Mouse (Mus musculus) E14TG2a.4 (cell line): ENCODE results near the gene M1ap.

Experiments
- H3K27me3 ChIP-seq: 2 replicates; pipeline ENCODE4 v1.6.1; 2014; ENCODE audit warnings: low read length, control low read depth; ENCODE audit not compliant: insufficient read depth
- H3K36me3 ChIP-seq: 2 replicates; pipeline ENCODE4 v1.6.1; 2014; ENCODE audit warnings: low read length, control low read depth; ENCODE audit not compliant: insufficient read depth
- H3K4me1 ChIP-seq: replicated peaks from 2 replicates; pipeline ENCODE4 v1.6.1; 2014; ENCODE audit warnings: low read depth, low read length, control low read depth
- H3K4me3 ChIP-seq: replicated peaks from 2 replicates; pipeline ENCODE4 v1.5.1; 2014; ENCODE audit warnings: mild to moderate bottlenecking, low read length
- H3K9me3 ChIP-seq: 2 replicates; pipeline ENCODE4 v1.6.1; 2014; ENCODE audit warnings: low read length, control low read depth
- CTCF ChIP-seq: conservative IDR thresholded peaks from 2 replicates; pipeline ENCODE4 v1.5.1; 2014; ENCODE audit warnings: low read length
- NANOG ChIP-seq: IDR thresholded peaks from 2 replicates; pipeline ENCODE4 v1.6.1; 2014; ENCODE audit warnings: borderline replicate concordance, low read length, mixed read lengths
- POU5F1 ChIP-seq: IDR thresholded peaks from 2 replicates; pipeline ENCODE4 v1.6.1; 2014; ENCODE audit warnings: low read length, borderline replicate concordance

The M1ap gene

DNA sequence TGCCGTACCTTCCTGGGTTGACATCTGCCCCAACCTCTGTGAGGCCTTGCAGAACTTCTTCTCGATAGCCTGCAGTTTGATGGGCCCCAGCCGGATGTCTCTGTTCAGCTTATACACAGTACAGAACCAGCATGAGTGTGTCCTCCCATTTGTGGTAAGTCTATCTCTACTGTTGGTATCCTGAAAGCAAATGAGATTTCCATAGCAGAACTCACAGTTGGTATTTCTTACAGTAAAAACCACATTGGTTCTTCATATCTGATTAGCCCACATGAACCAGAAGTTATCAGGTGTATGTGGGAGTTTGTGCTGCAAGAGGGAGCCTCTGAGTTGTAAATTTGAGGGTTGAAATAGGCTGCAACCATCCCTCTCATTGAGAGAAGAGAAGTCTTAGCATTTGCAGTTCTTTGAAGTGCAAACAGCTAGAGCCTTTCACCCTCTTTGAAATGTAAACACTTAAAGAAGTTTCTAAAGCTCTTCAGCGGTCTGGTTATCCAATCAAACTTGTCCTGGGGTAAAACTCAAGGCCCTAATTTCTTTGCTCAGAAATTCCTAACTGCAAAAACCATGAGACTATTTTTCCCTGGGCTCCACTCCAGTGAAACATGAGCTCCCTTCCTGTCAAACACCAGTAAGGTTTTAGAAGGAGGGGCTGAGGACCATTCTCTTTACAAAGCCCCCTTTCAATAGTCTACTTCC, 10.0 kb downstream of the M1ap start:
- Histone ChIP-seq H3K27me3 (peaks cover 21% of the 10 kb centered on the region), H3K9me3 (no peaks in the 10 kb centered on the region), H3K36me3 (no peaks in the 10 kb centered on the region), H3K4me3 (no peak overlapping the region), H3K4me1 (peaks cover 13% of the 10 kb centered on the region)
- TF ChIP-seq POU5F1 (no peak), NANOG (peak; percentile 5; the same call in 1 of the 2 replicates)

DNA sequence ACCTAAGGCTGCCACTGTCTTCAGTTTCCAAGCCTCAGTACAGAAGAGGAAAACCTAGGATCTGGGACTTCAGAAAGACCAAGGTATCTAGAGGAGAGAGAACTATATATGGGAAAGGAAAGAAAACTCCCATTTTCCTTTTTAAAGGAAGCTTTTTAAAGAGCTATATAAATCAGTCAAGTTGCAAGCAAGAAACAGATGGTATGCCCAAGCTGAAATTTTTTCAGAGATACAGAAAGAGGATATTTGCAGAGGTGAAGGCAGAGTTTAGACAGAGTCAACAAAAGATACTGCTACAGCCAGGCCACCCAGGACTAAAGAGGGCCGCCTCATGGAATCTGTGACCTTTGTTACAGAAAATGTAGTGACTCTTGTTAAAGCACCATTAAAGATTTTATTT, 15.0 kb downstream of the M1ap start:
- Histone ChIP-seq H3K36me3 (no peaks in the 10 kb centered on the region), H3K4me1 (peaks cover 8% of the 10 kb centered on the region), H3K4me3 (no peak overlapping the region), H3K9me3 (no peaks in the 10 kb centered on the region), H3K27me3 (peaks cover 15% of the 10 kb centered on the region)
- TF ChIP-seq POU5F1 (no peak), NANOG (no peak), CTCF (no peak)

DNA sequence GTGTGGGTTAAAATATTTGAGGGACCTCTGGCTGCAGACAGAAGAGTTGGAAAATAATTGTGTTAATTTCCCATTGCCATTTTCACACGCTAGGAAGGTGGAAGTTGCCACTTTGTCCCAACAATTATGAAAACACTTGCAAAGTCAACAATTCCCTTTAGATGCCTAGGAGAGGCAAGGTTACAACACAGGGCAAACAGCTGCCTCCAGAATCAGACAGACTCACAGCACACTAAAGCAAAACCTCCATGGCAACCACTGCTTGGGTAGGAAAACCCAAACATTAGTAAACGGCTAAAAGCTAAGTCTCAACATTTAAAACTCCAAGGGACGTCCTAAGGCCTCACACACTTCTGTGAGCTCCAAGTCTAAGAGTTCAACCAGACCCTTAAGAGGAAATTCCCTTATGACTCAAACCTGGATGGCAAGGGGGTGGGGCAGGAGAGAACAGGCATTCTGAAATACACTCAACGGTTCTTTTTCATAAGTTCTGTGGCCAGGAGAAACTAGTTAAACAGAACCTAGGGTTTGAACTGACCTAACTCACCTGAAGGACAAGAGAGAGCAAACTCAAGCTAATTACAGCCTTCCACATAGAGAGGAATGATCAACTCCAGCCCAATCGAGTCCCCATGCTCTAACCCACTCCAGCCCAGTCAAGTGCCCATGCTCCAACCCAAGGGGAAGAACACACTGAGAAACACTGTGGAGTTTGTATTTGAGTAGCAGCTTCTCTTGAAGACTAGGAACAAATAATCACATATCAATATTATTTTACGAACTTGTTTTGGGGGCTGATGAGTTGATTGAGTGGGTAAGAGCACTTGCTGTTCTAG, 22.8 kb downstream of the M1ap start:
- Histone ChIP-seq H3K36me3 (no peaks in the 10 kb centered on the region), H3K4me3 (no peak overlapping the region), H3K27me3 (peaks cover 9% of the 10 kb centered on the region), H3K4me1 (no peaks in the 10 kb centered on the region), H3K9me3 (no peaks in the 10 kb centered on the region)
- no peak for TF ChIP-seq POU5F1
- TF ChIP-seq NANOG, result no peak
- no peak for TF ChIP-seq CTCF

DNA sequence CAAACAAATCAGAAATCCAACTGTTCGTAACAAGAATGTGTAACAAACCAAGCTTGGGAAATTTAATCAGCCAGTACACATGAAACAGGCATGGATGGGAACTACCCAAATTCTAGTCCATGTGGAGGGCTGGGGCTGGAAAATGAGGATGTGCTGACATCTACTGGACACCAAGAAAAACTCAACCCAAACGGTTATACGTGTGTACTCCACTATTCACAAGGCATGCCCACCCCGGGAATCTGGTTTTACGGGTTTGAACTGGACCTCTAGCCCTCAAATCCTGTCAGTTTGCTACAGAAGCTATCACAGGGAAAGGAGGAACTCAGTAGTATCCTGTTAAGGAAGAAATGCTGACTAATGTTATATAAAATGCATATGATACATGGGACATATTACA, 24.3 kb downstream of the M1ap start:
- Histone ChIP-seq H3K36me3 (no peaks in the 10 kb centered on the region), H3K27me3 (peaks cover 5% of the 10 kb centered on the region; the same call in 1 of the 2 replicates), H3K4me1 (no peaks in the 10 kb centered on the region), H3K4me3 (no peak overlapping the region), H3K9me3 (no peaks in the 10 kb centered on the region)
- no peak for TF ChIP-seq NANOG
- TF ChIP-seq POU5F1, result no peak
- TF ChIP-seq CTCF, result peak; percentile 50

- Histone ChIP-seq H3K4me3 (no peak overlapping the region), H3K9me3 (no peaks in the 10 kb centered on the region), H3K4me1 (no peaks in the 10 kb centered on the region), H3K36me3 (no peaks in the 10 kb centered on the region), H3K27me3 (no peaks in the 10 kb centered on the region)
- no peak for TF ChIP-seq CTCF
- no peak for TF ChIP-seq NANOG
- no peak for TF ChIP-seq POU5F1
These were observed 40.8 kb downstream of the M1ap start for GRCm38 (mm10) chr6:82987411-82987971.

DNA sequence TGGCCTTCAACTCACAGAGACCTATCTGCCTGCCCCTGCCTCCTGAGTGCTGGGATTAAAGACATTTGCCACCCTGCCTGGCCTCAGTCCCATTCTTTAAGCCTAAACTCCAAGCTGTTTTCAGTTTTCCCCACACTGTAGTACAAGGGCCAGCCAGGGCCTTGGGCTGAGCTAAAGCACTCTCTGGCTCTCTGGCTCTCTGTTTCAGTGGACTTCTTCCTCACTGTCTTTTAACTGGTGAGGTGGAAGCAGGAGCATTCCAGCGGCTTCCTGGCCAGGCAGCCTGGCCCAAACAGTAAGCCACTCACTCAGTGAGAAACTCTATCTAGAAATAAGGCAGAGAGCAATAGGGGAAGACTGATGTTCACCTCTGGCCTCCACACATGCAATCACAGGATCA, 47.0 kb downstream of the M1ap start:
- Histone ChIP-seq H3K36me3 (no peaks in the 10 kb centered on the region), H3K4me3 (no peak overlapping the region), H3K9me3 (no peaks in the 10 kb centered on the region), H3K27me3 (peaks cover 13% of the 10 kb centered on the region), H3K4me1 (peaks cover 4% of the 10 kb centered on the region; the same call in 1 of the 2 replicates)
- TF ChIP-seq POU5F1 (no peak), CTCF (no peak), NANOG (no peak)

GRCm38 (mm10) chr6:82994372-82994771, 47.7 kb downstream of the M1ap start:
- no peak for TF ChIP-seq POU5F1
- TF ChIP-seq NANOG, result no peak
- no peak for TF ChIP-seq CTCF
- H3K36me3 ChIP-seq, result no peaks in the 10 kb centered on the region
- H3K9me3 ChIP-seq, result no peaks in the 10 kb centered on the region
- H3K27me3 ChIP-seq, result peaks cover 13% of the 10 kb centered on the region
- peaks cover 4% of the 10 kb centered on the region; the same call in 1 of the 2 replicates for H3K4me1 ChIP-seq
- H3K4me3 ChIP-seq, result no peak overlapping the region

DNA sequence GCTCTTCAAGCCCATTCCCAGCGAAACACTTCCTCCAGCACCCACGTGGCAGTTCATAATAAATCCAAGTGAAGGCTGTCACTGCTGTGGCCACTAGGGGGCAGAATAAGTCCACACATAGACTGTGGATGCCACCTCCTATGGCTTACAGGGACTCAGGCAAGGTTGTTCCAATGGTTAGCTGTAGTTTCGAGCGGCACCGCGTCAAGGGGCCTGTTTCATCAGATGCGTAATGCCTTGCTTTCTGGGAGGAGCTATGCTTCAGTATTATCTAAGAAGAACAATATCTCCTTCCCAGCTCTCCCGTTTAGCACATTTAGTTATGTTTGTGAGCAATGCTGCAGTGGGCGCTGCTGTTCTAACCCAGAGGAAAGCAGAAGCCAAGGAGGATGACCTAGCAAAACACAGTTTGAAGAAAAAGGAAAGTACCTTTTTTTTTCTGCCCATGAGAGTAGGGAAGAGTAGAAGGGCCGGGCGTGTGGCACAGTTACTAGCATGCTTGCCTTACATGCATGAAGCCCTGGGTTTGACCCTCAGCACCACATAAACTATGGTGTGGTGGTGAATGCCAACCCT, 50.1 kb downstream of the M1ap start:
- Histone ChIP-seq H3K36me3 (no peaks in the 10 kb centered on the region), H3K9me3 (no peaks in the 10 kb centered on the region), H3K4me3 (no peak overlapping the region), H3K27me3 (peaks cover 13% of the 10 kb centered on the region), H3K4me1 (peaks cover 4% of the 10 kb centered on the region; the same call in 1 of the 2 replicates)
- TF ChIP-seq POU5F1 (no peak), CTCF (peak; percentile 83)
